Mouse (Mus musculus) ES-Bruce4 (cell line): ENCODE measurements at regions not wholly inside any gene's neighbourhood (a gene's known extent, or its start where the extent isn't known, plus 50 kb on each side); places are given as distances from the start of the nearest gene placed in this dataset.

Experiments
- H3K27ac ChIP-seq: 2 replicates; pipeline ENCODE4 v1.5.1; 2012; ENCODE audit warnings: low read length, inconsistent platforms; ENCODE audit not compliant: insufficient read depth
- H3K27me3 ChIP-seq: 2 replicates; pipeline ENCODE4 v1.6.1; 2012; ENCODE audit warnings: mild to moderate bottlenecking, low read length, inconsistent platforms; ENCODE audit not compliant: control insufficient read depth, poor library complexity, insufficient read depth, severe bottlenecking
- H3K36me3 ChIP-seq: 2 replicates; pipeline ENCODE4 v1.6.1; 2012; ENCODE audit warnings: inconsistent platforms, mild to moderate bottlenecking, low read length, moderate library complexity; ENCODE audit not compliant: control insufficient read depth, poor library complexity, insufficient read depth, severe bottlenecking
- H3K4me1 ChIP-seq: one replicate; pipeline ENCODE4 v1.8.1; 2011; ENCODE audit warnings: low read length; ENCODE audit not compliant: control insufficient read depth, insufficient read depth
- H3K4me3 ChIP-seq: 2 replicates; pipeline ENCODE4 v1.5.1; 2011; ENCODE audit warnings: low read depth, mild to moderate bottlenecking, low read length
- H3K9ac ChIP-seq: 2 replicates; pipeline ENCODE4 v1.6.1; 2012; ENCODE audit warnings: low read depth, mild to moderate bottlenecking, inconsistent platforms; ENCODE audit not compliant: poor library complexity, severe bottlenecking
- H3K9me3 ChIP-seq: replicated peaks from 2 replicates; pipeline ENCODE4 v1.6.1; 2012; ENCODE audit warnings: mild to moderate bottlenecking, low read length, inconsistent platforms; ENCODE audit not compliant: control insufficient read depth, poor library complexity, insufficient read depth, severe bottlenecking
- CTCF ChIP-seq: IDR thresholded peaks from one replicate; pipeline ENCODE4 v1.8.1; 2011; ENCODE audit warnings: low read depth, low read length
- EP300 ChIP-seq: IDR thresholded peaks from 2 replicates; pipeline ENCODE4 v1.6.1; 2011; ENCODE audit warnings: low read depth, low read length; ENCODE audit not compliant: insufficient read depth
- POLR2A ChIP-seq: IDR thresholded peaks from one replicate; pipeline ENCODE4 v1.8.1; 2011; ENCODE audit warnings: low read length; ENCODE audit not compliant: insufficient read depth

GRCm38 (mm10) chr15:67048621-67049020 is 547.9 kb upstream of the Lrrc6 start:
- no peak overlapping the region for H3K27ac ChIP-seq
- no peaks in the 10 kb centered on the region for H3K36me3 ChIP-seq
- H3K9me3 ChIP-seq = no peaks in the 10 kb centered on the region
- TF ChIP-seq EP300 (no peak), CTCF (no peak), POLR2A (no peak)
- H3K4me3 ChIP-seq = no peak overlapping the region
- no peaks in the 10 kb centered on the region for H3K27me3 ChIP-seq
- H3K4me1 ChIP-seq = peaks cover 2% of the 10 kb centered on the region
- H3K9ac ChIP-seq = no peak overlapping the region

GRCm38 (mm10) chr15:67048148-67048547 is 547.4 kb upstream of the Lrrc6 start:
- Histone ChIP-seq H3K9me3 (no peaks in the 10 kb centered on the region), H3K9ac (no peak overlapping the region), H3K36me3 (no peaks in the 10 kb centered on the region), H3K27ac (no peak overlapping the region), H3K4me3 (no peak overlapping the region), H3K4me1 (peaks cover 2% of the 10 kb centered on the region), H3K27me3 (no peaks in the 10 kb centered on the region)
- TF ChIP-seq POLR2A (no peak), CTCF (no peak), EP300 (no peak)

- no peak overlapping the region for H3K9ac ChIP-seq
- 0 out of 2 replicates have a peak, but pooled peaks cover 1% of the 10 kb centered on the region for H3K27me3 ChIP-seq
- H3K4me1 ChIP-seq = peaks cover 4% of the 10 kb centered on the region
- H3K9me3 ChIP-seq = no peaks in the 10 kb centered on the region
- no peak overlapping the region for H3K27ac ChIP-seq
- peak; percentile 10; the same call in 1 of the 2 replicates for TF ChIP-seq EP300
- no peak for TF ChIP-seq CTCF
- H3K4me3 ChIP-seq = no peak overlapping the region
- no peaks in the 10 kb centered on the region for H3K36me3 ChIP-seq
Observed at GRCm38 (mm10) chr15:67045920-67046804, 545.5 kb upstream of the Lrrc6 start.

DNA sequence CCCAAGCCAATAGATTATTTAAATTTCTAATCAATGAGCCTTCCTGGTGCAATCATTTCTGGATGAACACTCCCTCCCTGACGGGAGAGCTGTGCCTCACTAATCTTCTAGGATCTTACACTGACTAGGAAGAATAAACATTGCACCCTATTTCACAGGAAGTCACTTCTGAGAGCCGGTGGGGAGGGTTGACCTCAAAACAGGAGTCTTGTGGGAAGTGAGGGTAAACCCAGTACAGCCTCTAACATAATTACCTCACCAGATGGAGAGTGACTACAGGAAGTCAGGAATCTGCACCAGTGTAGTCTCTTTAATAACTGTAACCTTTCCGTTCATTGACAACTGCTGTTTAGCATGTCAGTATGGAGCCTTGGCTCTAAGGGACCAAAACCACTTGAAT is 544.6 kb upstream of the Lrrc6 start:
- no peaks in the 10 kb centered on the region for H3K36me3 ChIP-seq
- no peak overlapping the region for H3K27ac ChIP-seq
- H3K9ac ChIP-seq = no peak overlapping the region
- TF ChIP-seq POLR2A (no peak), EP300 (no peak), CTCF (no peak)
- H3K4me1 ChIP-seq = peaks cover 5% of the 10 kb centered on the region
- H3K27me3 ChIP-seq = 0 out of 2 replicates have a peak, but pooled peaks cover 1% of the 10 kb centered on the region
- no peaks in the 10 kb centered on the region for H3K9me3 ChIP-seq
- H3K4me3 ChIP-seq = no peak overlapping the region

DNA sequence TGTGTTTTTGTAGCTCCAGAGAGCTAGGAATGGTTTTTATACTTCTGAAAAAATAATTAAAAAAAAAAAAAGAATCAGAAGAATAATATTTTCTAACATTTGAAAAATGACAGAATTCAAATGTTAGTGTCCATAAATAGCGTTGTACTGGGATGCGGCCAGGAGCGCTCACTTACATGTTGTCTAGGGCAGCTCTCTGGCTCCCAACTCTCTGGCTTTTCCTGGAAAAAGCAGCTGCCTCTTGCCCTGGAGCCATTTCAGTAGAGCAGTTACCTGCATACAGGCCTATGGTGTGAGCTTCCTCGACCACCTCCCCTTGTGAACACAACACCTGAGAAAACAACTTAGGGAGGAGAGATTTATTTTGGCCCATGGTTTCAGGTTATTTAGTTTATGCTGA is 544.1 kb upstream of the Lrrc6 start:
- Histone ChIP-seq H3K36me3 (no peaks in the 10 kb centered on the region), H3K27ac (no peak overlapping the region), H3K9ac (no peak overlapping the region), H3K27me3 (0 out of 2 replicates have a peak, but pooled peaks cover 1% of the 10 kb centered on the region), H3K4me3 (no peak overlapping the region), H3K9me3 (no peaks in the 10 kb centered on the region), H3K4me1 (peaks cover 5% of the 10 kb centered on the region)
- TF ChIP-seq POLR2A = no peak
- TF ChIP-seq CTCF = no peak
- no peak for TF ChIP-seq EP300

- H3K9ac ChIP-seq = no peak overlapping the region
- no peaks in the 10 kb centered on the region for H3K36me3 ChIP-seq
- H3K4me1 ChIP-seq = peaks cover 9% of the 10 kb centered on the region
- no peak overlapping the region for H3K27ac ChIP-seq
- H3K4me3 ChIP-seq = no peak overlapping the region
- H3K27me3 ChIP-seq = 0 out of 2 replicates have a peak, but pooled peaks cover 1% of the 10 kb centered on the region
- no peaks in the 10 kb centered on the region for H3K9me3 ChIP-seq
- TF ChIP-seq EP300 (no peak), POLR2A (no peak), CTCF (peak; percentile 10)
Observed at GRCm38 (mm10) chr15:67042131-67042530, 541.4 kb upstream of the Lrrc6 start.
